Mouse (Mus musculus) heart, embryonic 13.5 days (tissue): ENCODE results near the gene Mettl25. TPM values are rescaled to one million over a fixed set of nuclear protein-coding genes. Genes with fewer than 3 reads are reported as not detected.
A peak's percentile ranks its signal among the peaks of the same experiment; 100 is the strongest.

Experiments used
- ATAC-seq: fragments of 200-750 bp; cut with Nextera tagmentation; 2 replicates; pipeline ENCODE4 v1.8.0; 2017; ENCODE audit warnings: moderate TSS enrichment; ENCODE audit not compliant: insufficient number of reproducible peaks, low FRiP score, low TSS enrichment; ENCODE audit errors: extremely low read depth
- H3K27ac ChIP-seq: fragments of 300-500 bp; sonication (generic); replicated peaks from 2 replicates; pipeline ENCODE4 v1.5.1; 2015; ENCODE audit warnings: moderate library complexity, mild to moderate bottlenecking, inconsistent platforms
- H3K27me3 ChIP-seq: fragments of 300-500 bp; sonication (generic); replicated peaks from 2 replicates; pipeline ENCODE4 v1.6.1; 2015; ENCODE audit warnings: mild to moderate bottlenecking, inconsistent platforms
- H3K36me3 ChIP-seq: fragments of 300-500 bp; sonication (generic); 2 replicates; pipeline ENCODE4 v1.6.1; 2015; ENCODE audit warnings: mild to moderate bottlenecking, inconsistent platforms
- H3K4me1 ChIP-seq: fragments of 300-500 bp; sonication (generic); 2 replicates; pipeline ENCODE4 v1.6.1; 2015; ENCODE audit warnings: inconsistent platforms
- H3K4me2 ChIP-seq: fragments of 300-500 bp; sonication (generic); 2 replicates; pipeline ENCODE4 v1.6.1; 2015; ENCODE audit warnings: inconsistent platforms, mild to moderate bottlenecking, moderate library complexity
- H3K4me3 ChIP-seq: fragments of 300-500 bp; sonication (generic); 2 replicates; pipeline ENCODE4 v1.5.1; 2015; ENCODE audit warnings: moderate library complexity, mild to moderate bottlenecking, inconsistent platforms
- H3K9ac ChIP-seq: fragments of 300-500 bp; sonication (generic); 2 replicates; pipeline ENCODE4 v1.6.1; 2015; ENCODE audit warnings: inconsistent platforms, mild to moderate bottlenecking, moderate library complexity
- H3K9me3 ChIP-seq: fragments of 300-500 bp; sonication (generic); 2 replicates; pipeline ENCODE4 v1.6.1; 2016; ENCODE audit warnings: inconsistent platforms
- WGBS: fragments of 180-500 bp; shearing (Covaris S2); methylation state at CpG from one replicate; pipeline ENCODE4 v1.1.7; 2015; ENCODE audit warnings: mixed read lengths; 5-methylcytosine and 5-hydroxymethylcytosine counted together
- polyA plus RNA-seq: library from polyadenylated mRNA; unstranded; fragments of >200 nt; fragmentation: Nextera tagmentation; extraction: Ambion mirVana; gene quantifications from 2 replicates; pipeline ENCODE4 v1.2.1, GENCODE M21; 2015

Mettl25 gene
- polyA plus RNA-seq, 1 experiment from 2014 or later, result 9.0 TPM

DNA sequence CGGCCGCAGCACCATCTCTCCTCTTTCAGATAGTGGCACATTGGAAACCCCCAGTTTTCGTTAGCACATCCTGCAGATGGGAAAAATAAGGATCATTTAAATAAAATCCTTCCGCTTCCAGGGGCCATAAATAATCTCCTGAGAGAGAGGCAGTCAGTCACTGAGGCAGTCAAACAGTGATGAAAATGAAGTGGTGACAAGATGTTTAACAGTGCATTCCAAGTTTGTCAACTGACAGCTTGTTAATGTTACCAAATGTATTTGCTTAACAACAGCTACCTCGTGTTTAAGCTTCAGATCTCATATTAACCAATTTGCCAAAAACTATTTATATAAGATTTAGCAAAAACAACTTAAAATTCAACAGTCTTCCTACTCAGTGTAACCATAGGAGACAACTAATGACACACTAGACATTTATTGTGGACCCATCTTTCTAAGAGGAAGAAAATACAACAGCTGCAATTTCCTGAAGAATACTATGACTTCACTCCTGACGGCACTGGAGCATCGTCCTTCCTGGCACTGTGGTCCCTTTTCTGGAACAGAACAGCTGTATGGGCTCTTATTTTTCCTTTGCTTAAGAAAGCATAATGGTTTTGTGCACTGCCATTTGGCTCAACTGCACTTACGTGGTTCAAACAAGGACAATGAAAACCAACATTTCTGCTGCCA, 43.8 kb downstream of the Mettl25 start:
- H3K36me3 ChIP-seq, result peaks cover 21% of the 10 kb centered on the region
- 61% methylated on average over 8 of the region's 8 CpGs for WGBS
- no peaks in the 10 kb centered on the region for H3K9me3 ChIP-seq
- H3K4me1 ChIP-seq, result 0 out of 2 replicates have a peak, but pooled peaks cover 6% of the 10 kb centered on the region
- no peak overlapping the region for H3K27ac ChIP-seq
- no peak overlapping the region for H3K4me2 ChIP-seq
- ATAC-seq, result no peak
- H3K27me3 ChIP-seq, result no peaks in the 10 kb centered on the region
- H3K4me3 ChIP-seq, result no peak overlapping the region
- H3K9ac ChIP-seq, result no peak overlapping the region

DNA sequence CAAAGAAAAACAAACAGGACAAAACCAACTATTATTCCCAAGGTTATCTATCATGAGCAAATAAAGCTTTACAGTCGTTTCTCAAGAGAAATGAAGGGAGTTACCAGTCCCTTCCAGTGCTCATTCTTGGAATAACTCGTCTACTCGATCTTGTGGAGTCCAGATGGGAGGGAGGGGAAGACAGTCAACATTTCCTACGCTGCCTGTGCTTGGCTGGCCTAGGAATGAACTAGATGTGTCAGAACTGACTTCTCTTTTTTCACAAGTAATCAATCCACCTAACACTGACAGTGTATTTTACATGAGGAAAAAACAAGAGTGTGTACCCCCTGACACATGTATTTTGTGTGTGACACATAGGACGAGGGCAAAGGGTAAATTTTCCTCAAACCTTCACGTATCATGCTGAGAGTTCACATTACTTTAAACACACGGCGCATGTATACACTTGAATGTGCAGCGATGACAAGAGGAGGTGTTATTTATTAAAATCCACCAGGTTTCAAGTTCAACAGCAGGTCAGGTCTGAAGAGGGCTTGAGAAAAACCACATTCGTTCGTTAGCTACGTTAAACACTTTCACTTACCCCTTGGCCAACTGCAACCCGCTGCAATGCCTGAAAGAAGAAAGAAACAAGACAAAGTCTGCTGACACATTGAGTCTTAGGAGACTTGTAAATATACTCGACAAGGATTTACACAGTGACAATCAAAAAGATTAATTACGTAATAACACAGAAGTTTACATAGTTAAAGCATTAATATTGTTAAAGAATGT, 47.2 kb downstream of the Mettl25 start:
- no peak overlapping the region for H3K4me3 ChIP-seq
- no peaks in the 10 kb centered on the region for H3K9me3 ChIP-seq
- ATAC-seq, result no peak
- H3K27me3 ChIP-seq, result no peaks in the 10 kb centered on the region
- H3K27ac ChIP-seq, result peak overlapping the region; percentile 33; the same call in 1 of the 2 replicates
- 63% methylated on average over 15 of the region's 15 CpGs for WGBS
- H3K4me2 ChIP-seq, result no peak overlapping the region
- peaks cover 20% of the 10 kb centered on the region for H3K36me3 ChIP-seq
- no peak overlapping the region for H3K9ac ChIP-seq
- 0 out of 2 replicates have a peak, but pooled peaks cover 6% of the 10 kb centered on the region for H3K4me1 ChIP-seq

GRCm38 (mm10) chr10:105788744-105789486, 52.3 kb downstream of the Mettl25 start:
- no peak overlapping the region for H3K9ac ChIP-seq
- no peaks in the 10 kb centered on the region for H3K9me3 ChIP-seq
- H3K4me2 ChIP-seq, result no peak overlapping the region
- WGBS, result 73% methylated on average over 17 of the region's 17 CpGs
- H3K4me3 ChIP-seq, result no peak overlapping the region
- no peak overlapping the region for H3K27ac ChIP-seq
- ATAC-seq, result no peak
- no peaks in the 10 kb centered on the region for H3K4me1 ChIP-seq
- peaks cover 15% of the 10 kb centered on the region for H3K36me3 ChIP-seq
- no peaks in the 10 kb centered on the region for H3K27me3 ChIP-seq

GRCm38 (mm10) chr10:105783766-105784165, 57.4 kb downstream of the Mettl25 start:
- ATAC-seq, result no peak
- Histone ChIP-seq H3K9ac (no peak overlapping the region), H3K4me1 (no peaks in the 10 kb centered on the region), H3K27ac (no peak overlapping the region), H3K9me3 (no peaks in the 10 kb centered on the region), H3K4me2 (no peak overlapping the region), H3K27me3 (no peaks in the 10 kb centered on the region), H3K36me3 (peaks cover 13% of the 10 kb centered on the region), H3K4me3 (no peak overlapping the region)
- 75% methylated on average over 8 of the region's 8 CpGs for WGBS

GRCm38 (mm10) chr10:105774382-105774781, 66.8 kb downstream of the Mettl25 start:
- 0 out of 2 replicates have a peak, but pooled peaks cover 4% of the 10 kb centered on the region for H3K36me3 ChIP-seq
- H3K4me3 ChIP-seq, result no peak overlapping the region
- H3K9ac ChIP-seq, result no peak overlapping the region
- 11% methylated on average over 6 of the region's 6 CpGs for WGBS
- H3K27me3 ChIP-seq, result no peaks in the 10 kb centered on the region
- H3K4me1 ChIP-seq, result no peaks in the 10 kb centered on the region
- no peak for ATAC-seq
- H3K9me3 ChIP-seq, result no peaks in the 10 kb centered on the region
- no peak overlapping the region for H3K27ac ChIP-seq
- no peak overlapping the region for H3K4me2 ChIP-seq

- 0 out of 2 replicates have a peak, but pooled peaks cover 4% of the 10 kb centered on the region for H3K36me3 ChIP-seq
- no peak overlapping the region for H3K9ac ChIP-seq
- H3K27ac ChIP-seq, result no peak overlapping the region
- no peaks in the 10 kb centered on the region for H3K9me3 ChIP-seq
- no peaks in the 10 kb centered on the region for H3K27me3 ChIP-seq
- no peaks in the 10 kb centered on the region for H3K4me1 ChIP-seq
- no peak for ATAC-seq
- no peak overlapping the region for H3K4me3 ChIP-seq
- WGBS, result 84% methylated on average over 9 of the region's 9 CpGs
- H3K4me2 ChIP-seq, result no peak overlapping the region
These were observed 68.3 kb downstream of the Mettl25 start for GRCm38 (mm10) chr10:105772821-105773302.

- no peak overlapping the region for H3K27ac ChIP-seq
- H3K4me1 ChIP-seq, result no peaks in the 10 kb centered on the region
- no peak overlapping the region for H3K9ac ChIP-seq
- 0 out of 2 replicates have a peak, but pooled peaks cover 4% of the 10 kb centered on the region for H3K36me3 ChIP-seq
- 77% methylated on average over 2 of the region's 2 CpGs for WGBS
- ATAC-seq, result no peak
- no peaks in the 10 kb centered on the region for H3K27me3 ChIP-seq
- no peak overlapping the region for H3K4me2 ChIP-seq
- H3K9me3 ChIP-seq, result no peaks in the 10 kb centered on the region
- H3K4me3 ChIP-seq, result no peak overlapping the region
These were observed 77.2 kb downstream of the Mettl25 start for GRCm38 (mm10) chr10:105763959-105764358.

DNA sequence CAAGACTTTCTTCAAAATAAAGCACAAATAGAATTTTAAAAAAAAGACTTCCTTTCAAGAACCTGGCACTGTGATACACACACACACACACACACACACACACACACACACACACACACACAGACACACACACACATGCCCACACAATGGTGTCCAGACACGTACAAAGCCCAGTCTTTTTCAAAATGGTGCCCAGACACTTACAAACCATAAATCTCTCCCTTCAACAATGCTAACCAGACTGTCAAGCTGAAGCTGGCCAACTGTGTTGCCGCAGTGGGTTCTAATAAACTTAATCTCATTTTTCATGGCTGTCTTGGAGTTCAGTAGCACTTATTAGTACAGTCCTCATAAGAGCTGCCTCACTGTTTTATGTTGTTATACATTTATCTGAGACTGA, 80.7 kb downstream of the Mettl25 start:
- 82% methylated on average over 2 of the region's 2 CpGs for WGBS
- no peaks in the 10 kb centered on the region for H3K27me3 ChIP-seq
- H3K36me3 ChIP-seq, result 0 out of 2 replicates have a peak, but pooled peaks cover 3% of the 10 kb centered on the region
- ATAC-seq, result no peak
- no peak overlapping the region for H3K4me2 ChIP-seq
- H3K4me1 ChIP-seq, result no peaks in the 10 kb centered on the region
- no peak overlapping the region for H3K4me3 ChIP-seq
- H3K9ac ChIP-seq, result no peak overlapping the region
- H3K27ac ChIP-seq, result no peak overlapping the region
- no peaks in the 10 kb centered on the region for H3K9me3 ChIP-seq

DNA sequence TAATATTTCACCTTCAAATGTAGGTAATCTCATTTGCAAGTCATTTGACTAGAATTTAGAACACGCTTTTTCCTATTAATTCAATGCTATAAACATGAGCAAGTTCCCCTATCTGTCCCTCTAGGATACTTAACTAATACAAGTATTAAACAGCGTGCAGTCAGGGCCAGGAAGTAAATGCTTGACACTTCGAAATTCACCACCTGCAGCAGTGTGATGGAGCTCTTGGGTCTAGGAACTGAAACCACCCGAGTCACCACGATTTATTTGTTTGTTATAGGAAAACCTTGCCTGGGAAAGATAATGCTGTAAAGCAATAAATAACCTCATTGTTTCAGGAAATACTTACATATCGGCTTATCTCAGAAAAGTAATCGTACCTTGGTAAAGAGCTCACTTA, 81.1 kb downstream of the Mettl25 start:
- no peak for ATAC-seq
- no peaks in the 10 kb centered on the region for H3K36me3 ChIP-seq
- no peak overlapping the region for H3K9ac ChIP-seq
- no peak overlapping the region for H3K4me3 ChIP-seq
- no peaks in the 10 kb centered on the region for H3K4me1 ChIP-seq
- no peaks in the 10 kb centered on the region for H3K27me3 ChIP-seq
- WGBS, result 61% methylated on average over 7 of the region's 7 CpGs
- no peak overlapping the region for H3K4me2 ChIP-seq
- no peak overlapping the region for H3K27ac ChIP-seq
- H3K9me3 ChIP-seq, result no peaks in the 10 kb centered on the region

- no peaks in the 10 kb centered on the region for H3K27me3 ChIP-seq
- 74% methylated on average over 5 of the region's 5 CpGs for WGBS
- no peaks in the 10 kb centered on the region for H3K9me3 ChIP-seq
- no peaks in the 10 kb centered on the region for H3K4me1 ChIP-seq
- H3K36me3 ChIP-seq, result no peaks in the 10 kb centered on the region
- H3K27ac ChIP-seq, result no peak overlapping the region
- no peak for ATAC-seq
- no peak overlapping the region for H3K4me3 ChIP-seq
- H3K4me2 ChIP-seq, result no peak overlapping the region
- H3K9ac ChIP-seq, result no peak overlapping the region
These were observed 87.2 kb downstream of the Mettl25 start for GRCm38 (mm10) chr10:105753831-105754605.
